Mouse (Mus musculus): Measurements from ENCODE around the gene Hace1.
"Not testable (repeated sequence)": the region's sequence is repeated elsewhere in the genome, so short reads cannot be mapped to it uniquely, and the experiment has no call there.

The Hace1 gene

DNA sequence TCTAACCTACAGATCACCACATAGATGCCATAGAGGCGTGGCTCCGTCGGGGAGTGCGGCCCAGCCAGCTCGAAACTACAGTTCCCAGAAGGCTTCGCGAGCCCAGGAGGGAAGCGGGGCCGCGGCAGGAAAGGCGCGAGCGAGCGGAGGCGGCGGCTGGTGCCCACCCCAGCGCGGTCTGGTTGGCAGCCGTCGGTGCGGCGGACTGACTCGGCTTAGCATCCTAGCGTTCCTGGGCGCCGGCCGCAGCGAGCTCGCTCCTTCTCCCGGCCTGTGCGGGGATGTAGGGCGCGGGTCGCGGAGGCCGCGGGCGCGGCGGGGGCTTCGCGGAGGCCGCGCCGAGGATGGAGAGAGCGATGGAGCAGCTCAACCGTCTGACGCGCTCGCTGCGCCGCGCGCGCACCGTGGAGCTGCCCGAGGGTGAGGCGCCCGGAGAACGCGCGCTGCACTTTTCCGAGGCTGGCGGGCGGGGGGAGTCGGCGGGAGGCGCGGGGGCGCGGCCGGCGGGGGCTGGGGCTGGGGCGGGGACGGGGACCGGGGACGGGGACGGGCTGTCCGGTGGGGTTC lies at the start of gene Hace1:
Gene Hace1, plus strand, starts transcription at position 99 of the 567 bp plus-strand sequence.
- DNase-seq (ENCODE audit: extremely low spot score, low spot score) = peak; percentile 91

DNA sequence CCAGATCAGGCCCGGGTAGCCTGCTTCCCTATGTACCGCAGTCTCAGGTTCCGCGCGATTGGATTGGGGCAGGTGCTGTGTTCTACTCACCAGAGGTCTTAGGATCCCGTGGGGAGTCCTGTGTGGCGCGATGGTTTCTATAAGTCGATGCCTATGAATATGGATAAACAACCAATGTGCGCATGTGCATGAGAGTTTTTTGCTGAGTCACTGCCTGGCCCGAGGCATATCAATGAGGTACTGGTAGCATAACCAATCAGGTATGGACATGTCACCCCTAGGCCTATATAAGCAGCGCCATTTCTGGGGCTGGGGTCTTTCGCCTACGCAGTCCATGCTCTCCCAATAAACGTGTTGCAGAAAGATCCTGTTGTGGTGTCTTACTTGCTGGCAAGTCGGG lies 40.3 kb upstream of the Hace1 start:
- DNase-seq (ENCODE audit: extremely low spot score, low spot score) = not testable (repeated sequence)

DNA sequence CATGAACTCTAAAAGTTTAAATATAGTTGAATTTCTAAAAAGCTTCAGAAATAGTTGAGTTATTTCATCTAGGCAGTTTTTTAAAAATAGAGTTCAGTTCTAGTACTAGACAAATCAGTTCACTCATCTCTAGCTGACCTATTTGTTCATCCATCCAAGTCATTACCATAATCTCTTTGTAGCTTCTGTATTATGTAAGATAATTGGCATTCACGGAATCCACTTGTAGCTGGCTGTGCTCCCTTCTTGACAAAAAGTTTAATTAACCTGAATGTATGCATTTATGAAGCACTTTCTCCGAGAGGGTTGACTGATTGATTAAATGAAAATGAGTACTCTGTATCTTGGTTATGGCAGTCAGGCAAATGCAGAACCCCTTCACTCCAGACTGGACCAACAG lies 34.9 kb upstream of the Hace1 start:
- no peak for DNase-seq (ENCODE audit: extremely low spot score, low spot score)

DNA sequence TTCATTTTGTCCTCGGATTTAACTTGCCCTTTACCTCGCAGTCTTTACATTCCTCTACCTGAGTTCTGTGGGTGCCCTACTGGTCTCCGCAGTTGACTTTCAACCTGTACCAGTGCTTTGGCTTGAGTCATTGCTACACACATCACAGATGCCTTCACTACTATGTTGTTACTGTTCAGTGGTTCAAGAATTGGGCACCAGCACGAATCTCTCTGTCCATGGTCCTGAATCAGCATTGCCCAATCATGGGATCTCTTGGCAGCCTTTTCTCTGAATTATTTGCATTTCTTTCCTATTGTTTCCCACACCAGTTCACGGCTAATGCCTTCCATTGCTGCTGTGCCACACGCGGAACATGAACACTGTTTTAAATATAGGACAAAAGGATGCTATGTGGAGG lies 30.8 kb upstream of the Hace1 start:
- peak; percentile 48 for DNase-seq (ENCODE audit: extremely low spot score, low spot score)

DNA sequence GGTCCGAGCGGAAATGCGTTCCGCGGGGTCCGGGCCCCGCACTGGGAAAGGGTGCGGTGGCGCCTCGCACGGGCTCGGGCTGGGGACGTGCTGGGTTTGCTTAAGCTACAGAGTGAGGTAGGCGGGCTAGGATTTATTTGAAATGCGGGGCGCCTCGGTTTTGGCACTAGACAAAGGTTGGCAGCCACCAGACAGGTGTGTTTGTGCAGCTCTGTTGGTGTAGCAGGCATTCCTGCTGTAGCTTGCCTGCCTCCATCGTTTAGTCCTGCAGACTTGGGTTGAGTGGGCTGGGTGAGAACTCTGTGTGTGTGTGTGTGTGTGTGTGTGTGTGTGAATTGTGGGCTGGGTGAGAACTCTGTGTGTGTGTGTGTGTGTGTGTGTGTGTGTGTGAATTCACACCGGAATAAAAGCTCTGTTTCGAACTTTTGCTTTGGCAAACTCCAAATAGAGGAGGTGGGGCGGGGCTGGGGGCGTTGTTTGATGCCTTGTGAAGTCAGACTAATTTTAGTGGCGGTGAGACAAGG lies 731 bp downstream of the Hace1 start:
- no peak for DNase-seq (ENCODE audit: extremely low spot score, low spot score)

DNA sequence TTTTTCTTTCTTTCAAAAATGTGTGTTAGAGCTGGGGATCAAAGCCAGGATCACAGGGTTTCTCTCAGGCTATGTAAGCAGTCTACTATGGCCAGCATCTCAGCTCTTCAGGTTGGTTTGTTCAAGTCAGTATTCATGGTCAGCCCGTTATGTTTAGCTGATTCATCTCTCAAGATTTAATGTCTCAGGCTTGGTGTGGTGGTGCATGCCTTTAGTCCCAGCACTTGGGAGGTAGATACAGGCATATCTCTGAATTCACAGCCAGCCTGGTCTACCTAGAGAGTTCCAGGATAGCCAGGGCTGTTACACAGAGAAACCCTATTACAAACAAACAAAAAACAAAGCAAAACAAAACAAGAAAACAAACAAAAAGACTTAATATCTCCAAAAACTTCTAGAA lies 5.7 kb downstream of the Hace1 start:
- DNase-seq (ENCODE audit: extremely low spot score, low spot score) = no peak

DNA sequence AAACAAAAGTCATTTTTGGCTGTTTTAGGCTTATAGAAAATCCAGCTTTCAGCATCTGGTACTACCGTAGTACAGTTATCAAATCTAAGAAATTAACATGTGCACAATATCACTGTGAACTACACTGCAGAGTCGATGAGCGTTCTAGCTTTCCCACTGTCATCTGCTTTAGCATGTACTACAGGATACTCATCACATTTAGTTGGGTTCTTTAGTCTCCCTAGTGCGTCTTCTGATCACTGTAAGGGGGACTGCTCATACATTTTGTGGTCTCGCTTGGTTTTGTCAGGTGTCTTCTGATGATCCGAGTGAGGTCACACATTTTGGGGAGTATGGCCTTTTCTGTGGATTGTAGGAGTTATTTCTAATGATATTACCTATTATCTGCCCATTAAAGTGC lies 6.2 kb downstream of the Hace1 start:
- DNase-seq (ENCODE audit: extremely low spot score, low spot score) = no peak

DNA sequence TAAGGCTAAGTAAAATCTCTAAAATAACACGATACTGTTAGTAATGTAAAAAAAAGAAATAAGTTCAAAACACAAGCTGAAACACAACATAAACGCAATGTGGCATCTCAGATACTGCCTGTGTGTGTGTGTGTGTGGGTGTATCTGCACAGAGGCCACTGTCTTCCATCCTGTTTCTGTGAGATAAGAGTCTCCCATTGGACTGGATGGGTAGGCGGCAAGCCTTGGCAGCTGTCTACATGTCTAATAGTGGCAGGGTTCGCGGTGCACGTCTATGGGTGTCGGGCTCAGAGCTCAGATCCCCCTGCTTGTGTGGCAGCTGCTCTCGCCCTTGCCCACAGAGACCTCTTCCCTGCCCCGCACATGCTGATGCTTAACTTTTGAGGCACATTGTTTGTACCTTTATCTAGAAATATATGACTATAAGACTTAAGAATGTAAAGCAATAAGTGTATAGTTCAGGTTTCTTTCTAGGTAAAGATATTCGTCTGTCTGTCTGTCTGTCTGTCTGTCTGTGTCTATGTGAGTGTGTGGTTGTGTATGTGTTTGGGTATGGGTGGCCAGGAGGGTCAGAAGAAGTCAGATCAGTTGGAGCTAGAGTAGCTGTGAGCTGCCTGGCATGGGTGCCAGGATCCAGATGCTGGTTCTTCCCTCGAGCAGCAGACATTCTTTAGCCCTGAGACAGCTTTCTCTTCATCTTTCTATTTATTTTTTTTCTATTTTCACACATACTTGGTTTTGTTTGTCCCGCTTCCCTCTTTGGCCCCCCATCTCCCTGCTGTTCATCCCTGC lies 6.9 kb downstream of the Hace1 start:
- DNase-seq (ENCODE audit: extremely low spot score, low spot score) = no peak

DNA sequence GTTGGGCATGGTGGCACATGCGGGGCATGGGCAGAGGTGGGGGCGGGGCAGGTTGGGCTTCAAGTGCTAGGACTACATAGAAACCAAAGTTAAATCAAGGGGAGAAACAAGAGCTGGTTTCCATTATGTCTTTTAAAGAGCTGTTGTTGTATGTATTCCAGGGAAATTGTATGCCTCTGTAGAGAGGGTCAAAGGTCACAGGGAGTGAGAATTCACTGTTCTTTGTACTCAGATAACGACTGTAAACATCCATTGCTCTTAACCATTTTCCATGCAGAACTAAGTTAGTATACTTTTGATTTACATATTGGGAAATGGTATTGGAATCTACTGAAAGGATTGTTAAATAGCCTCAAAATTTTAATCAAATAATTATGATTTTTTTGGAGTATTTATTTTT lies 28.2 kb downstream of the Hace1 start:
- no peak for DNase-seq (ENCODE audit: extremely low spot score, low spot score)

DNA sequence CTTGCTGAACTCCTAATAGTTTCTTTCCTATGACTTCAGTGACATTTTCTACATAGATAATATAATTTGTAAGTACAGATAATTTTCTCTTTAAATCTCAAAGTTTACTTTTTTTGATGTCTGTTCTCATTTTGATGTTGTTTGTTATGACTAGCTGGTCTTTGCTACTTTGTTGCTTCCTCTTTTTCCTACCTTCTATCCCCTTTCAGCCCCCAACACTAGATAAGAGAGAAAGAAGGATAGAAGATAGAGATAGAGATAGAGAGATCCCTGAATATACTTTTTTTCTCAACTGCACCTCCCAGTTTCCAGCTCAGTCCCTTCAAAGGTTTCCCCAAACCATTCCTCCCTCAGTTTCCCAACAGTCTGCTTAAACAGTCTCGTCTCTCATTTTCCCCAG lies 33.1 kb downstream of the Hace1 start:
- no peak for DNase-seq (ENCODE audit: extremely low spot score, low spot score)

DNA sequence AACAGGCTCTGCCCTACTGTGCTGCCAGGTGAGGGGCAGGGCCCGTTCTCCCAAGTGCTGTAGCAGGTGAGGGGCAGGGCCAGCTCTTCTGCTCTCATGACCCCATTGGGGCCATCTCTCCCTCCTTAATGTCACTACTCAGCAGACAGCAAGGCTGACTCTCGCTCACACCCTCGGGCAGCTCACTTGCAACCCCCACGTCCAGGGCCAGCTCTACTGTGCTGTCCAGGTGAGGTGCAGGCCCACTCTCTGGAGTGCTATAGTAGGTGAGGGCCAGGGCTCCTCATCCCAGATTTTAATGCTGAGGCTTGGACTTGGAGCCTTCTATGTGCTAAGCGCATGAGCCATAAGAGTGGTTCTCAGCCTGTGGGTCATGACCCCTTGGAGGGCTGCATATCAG lies 38.4 kb downstream of the Hace1 start:
- DNase-seq (ENCODE audit: extremely low spot score, low spot score) = no peak

DNA sequence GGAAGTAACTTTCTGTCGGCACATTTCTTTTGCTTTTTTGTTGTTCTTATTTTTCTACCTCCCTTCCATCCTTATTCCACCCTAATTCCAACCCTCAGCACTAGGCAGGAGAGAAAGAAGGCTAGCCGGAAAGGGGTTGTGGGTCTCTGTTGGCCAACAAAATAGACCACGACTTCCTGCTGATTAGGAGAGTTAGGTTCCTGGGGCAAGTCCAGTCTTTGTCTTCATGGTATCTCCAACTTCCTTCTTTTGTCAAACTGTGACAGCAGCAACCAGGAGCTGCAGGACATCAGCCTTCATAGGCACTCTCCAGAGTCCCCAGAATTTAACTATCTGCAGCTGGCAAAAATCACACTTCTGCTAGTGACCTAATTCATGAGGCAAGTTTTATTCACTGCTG lies 41.4 kb downstream of the Hace1 start:
- DNase-seq (ENCODE audit: extremely low spot score, low spot score) = no peak

DNA sequence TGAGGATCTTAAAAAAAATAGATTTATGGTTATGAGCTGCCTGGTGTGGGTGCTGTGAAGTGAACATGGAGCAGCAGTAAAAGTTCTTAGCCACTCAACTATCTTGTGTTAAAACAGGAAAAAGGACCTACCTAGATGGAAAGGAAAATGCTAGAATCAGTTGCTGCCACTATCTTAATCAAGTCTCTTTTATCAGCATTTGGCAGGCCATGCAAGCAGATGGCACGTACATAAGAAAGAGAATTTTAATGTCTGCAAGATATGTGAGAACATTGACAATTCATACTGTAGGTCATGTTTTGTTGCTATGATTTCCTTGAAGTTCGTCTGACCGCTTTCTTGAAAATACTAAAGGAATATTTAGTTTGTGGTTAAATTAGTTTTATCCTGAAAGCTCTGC lies 54.4 kb downstream of the Hace1 start:
- no peak for DNase-seq (ENCODE audit: extremely low spot score, low spot score)

DNA sequence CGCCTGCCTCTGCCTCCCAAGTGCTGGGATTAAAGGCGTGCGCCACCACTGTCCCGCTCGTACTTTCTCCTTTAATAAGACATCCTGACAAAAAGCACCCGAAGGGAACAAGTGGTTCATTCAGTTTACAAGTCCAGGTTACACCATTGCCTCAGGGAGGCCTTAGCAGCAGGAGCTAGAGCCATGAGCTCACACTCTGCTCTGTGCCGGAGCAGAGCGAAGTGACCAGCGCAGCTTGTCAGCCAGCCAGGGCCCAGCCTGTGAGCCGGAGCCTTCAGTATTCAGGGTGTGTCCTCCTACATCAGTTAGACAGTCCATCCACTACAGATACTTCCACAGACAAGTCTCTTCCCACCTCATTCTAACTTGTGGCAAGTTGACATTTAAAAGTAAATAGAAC lies 55.0 kb downstream of the Hace1 start:
- DNase-seq (ENCODE audit: extremely low spot score, low spot score) = no peak

DNA sequence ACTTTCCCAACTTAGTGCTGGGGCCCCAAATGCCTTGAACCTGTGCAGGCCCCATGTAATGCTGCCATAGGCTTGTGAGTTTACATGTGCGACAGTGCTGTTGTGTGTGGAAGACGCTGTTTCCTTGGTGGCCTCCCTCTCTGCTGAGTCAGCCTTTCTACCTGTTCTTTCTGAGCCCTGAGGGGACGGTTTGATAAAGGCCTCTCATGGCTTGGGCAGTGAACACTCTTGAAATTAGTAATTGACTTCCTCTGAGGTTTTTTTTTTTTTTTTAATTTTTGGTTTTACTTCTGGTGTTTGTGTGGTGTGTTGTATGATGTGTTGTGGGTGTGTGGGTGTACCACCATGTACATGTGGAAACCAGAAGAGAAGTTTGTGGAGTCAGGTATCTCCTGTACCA lies 57.6 kb downstream of the Hace1 start:
- no peak for DNase-seq (ENCODE audit: extremely low spot score, low spot score)

DNA sequence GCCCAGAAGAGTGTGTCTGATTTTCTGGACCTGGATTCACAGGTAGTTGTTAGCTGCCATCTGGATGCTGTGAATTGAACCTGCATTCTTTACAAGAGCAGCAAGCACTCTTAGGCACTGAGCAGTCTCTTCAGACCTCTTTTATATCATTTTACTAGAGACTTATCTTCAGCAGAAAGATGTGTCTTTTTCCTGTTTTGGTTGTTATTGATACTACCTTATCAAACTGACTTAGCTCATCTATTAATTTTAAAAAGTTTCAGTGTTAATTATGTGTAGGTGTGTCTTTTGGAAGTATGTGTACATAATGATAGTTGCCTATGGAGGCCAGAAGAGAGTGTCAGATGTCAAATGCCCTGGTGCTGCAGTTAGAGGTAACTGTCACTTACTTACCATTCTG lies 62.1 kb downstream of the Hace1 start:
- DNase-seq (ENCODE audit: extremely low spot score, low spot score) = no peak

DNA sequence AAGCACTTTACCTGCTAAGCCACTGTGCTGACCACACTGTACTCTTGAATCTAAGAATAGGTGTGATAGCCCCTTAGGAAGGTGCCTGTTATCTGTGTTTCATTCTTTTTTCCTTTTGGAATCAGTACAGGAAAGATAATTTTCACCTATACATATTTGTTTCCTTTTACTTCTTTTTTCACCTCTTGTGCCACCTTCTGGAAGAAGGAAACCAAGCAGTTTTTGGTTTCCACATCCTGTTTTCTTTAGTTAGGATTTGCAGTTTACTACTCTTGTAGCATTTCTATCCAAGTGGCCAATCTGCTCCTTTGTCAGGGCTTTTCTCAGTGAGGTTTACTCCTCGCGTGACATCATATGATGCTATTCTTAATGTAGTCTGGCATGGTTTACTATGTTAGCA lies 76.4 kb downstream of the Hace1 start:
- DNase-seq (ENCODE audit: extremely low spot score, low spot score) = no peak

DNA sequence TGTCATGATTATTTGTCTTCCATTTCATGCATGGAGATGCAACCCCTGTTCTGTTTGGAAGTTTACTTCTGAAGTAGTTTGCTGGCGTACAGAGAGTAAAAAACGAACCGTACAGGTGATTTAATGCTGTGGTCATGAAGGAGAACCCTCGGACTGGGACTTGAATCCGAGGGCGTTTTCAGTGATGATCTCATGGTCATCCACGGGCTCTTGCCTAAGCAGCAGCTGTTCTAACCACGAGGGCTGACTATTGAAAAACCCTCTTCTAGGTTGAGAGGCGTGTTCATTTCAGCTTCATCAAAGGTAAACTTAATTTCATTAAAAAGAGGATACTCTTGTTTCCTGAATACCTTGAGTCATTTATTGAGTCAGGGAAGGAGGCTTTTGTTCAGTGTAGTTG lies 84.4 kb downstream of the Hace1 start:
- DNase-seq (ENCODE audit: extremely low spot score, low spot score) = no peak

DNA sequence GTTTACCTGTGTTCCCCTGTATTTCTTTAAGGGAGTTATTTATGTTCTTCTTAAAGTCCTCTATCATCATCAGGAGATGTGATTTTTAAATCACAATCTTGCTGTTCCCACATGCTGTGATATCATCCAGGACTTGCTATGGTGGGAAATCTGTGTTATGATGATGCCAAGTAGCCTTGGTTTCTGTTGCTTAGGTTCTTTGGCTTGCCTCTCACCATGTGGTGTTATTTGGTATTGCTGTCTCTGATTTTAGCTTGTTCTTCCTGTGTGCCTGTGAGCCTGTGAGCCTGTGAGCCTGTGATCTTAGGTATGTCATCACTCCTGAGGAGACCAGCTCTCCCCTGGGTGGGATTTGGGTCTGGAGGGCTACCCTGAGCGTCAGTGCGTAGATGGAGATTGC lies 90.6 kb downstream of the Hace1 start:
- DNase-seq (ENCODE audit: extremely low spot score, low spot score) = no peak

DNA sequence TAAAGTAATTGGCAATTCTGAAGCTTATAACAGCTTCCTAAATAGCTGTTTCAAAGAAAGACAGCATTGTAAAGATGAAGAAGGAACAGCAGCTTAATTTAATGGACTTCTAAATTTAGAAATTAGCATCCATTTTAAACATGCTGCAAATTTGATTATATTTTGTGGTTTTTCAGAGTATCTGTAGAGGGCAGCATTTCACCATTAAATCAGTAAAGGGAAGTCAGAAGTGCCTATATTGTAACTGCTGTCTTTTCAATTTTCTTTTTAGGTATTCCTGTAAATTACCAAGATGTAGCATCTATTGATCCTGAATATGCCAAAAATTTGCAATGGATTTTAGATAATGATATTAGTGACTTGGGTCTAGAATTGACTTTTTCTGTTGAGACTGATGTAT lies 99.2 kb downstream of the Hace1 start:
- no peak for DNase-seq (ENCODE audit: extremely low spot score, low spot score)

DNA sequence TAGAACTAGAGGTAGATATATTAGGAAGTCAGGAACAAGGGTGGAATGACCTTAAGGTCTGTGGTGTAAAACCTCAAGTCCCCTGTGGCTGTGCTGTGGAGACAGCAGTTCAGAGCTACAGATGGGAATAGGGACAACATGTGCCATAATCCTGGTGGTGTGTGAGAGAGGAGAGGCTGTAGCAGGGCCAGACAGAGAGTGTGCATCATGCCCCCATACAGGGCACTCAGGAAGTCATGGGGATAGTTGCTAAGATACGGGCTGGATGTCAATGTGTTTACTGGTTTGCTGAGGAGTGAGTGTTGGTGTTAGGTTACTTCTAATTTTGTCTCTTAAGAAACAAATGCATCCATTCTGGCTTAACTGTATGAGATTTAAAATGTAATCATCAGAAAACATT lies 108.6 kb downstream of the Hace1 start:
- no peak for DNase-seq (ENCODE audit: extremely low spot score, low spot score)

DNA sequence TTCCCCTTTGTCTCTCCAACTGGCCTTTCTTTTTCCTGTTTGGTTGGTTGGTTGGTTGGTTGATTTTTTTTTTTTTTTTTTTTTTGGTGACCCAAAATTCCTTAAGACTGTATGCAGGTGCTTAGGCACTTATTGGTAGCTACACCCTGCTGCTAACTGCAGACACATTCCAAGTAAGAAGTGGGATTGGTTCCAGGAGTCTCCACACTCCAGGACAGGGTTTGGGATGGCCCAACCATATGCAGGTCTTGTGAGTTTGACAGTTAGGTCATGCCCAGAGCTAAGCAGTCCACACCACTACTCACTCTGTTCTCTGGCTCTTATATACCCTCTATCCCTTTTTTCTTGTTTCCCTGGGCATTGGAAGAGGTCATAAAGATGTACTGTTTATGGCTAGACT lies 117.3 kb downstream of the Hace1 start:
- no peak for DNase-seq (ENCODE audit: extremely low spot score, low spot score)

DNA sequence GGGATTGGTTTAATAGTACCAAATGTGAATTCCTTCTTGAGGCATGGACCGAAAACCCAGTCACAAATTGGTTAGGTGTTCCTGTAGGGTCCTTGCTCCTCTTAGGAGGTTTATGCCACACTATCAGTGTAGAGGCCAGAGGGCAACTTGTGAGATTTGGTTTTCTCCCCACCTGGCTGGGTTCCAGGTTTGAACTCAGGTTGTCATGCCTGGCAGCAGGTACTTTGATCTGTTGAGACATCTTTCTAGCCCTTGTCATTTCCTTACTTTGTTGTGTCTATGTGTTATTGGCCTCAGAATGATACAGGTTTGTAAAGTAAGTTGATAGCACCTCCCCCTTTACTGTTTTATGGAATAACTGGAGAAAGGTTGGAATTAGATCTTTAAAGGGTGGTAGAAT lies 117.9 kb downstream of the Hace1 start:
- no peak for DNase-seq (ENCODE audit: extremely low spot score, low spot score)
